Mouse (Mus musculus) liver, adult 2 months (tissue): ENCODE measurements around the gene Apbb2. TPM values are rescaled to one million over a fixed set of nuclear protein-coding genes. Genes with fewer than 3 reads are reported as not detected.

Source experiments
- DNase-seq: peaks from one replicate; pipeline ENCODE4 v3.0.0-alpha.2; 2011; ENCODE audit warnings: low read depth, low spot score; ENCODE audit errors: extremely low read depth
- H3K27ac ChIP-seq: fragments of 200-500 bp; replicated peaks from 2 replicates; pipeline ENCODE4 v1.5.1; 2012; ENCODE audit warnings: low read depth, mild to moderate bottlenecking, control low read depth, inconsistent platforms, low read length; ENCODE audit not compliant: insufficient read depth
- H3K27me3 ChIP-seq: fragments of 200-500 bp; 2 replicates; pipeline ENCODE4 v1.6.1; 2012; ENCODE audit warnings: mild to moderate bottlenecking, moderate library complexity, low read length, inconsistent platforms; ENCODE audit not compliant: control insufficient read depth, insufficient read depth
- H3K36me3 ChIP-seq: fragments of 200-500 bp; 2 replicates; pipeline ENCODE4 v1.6.1; 2012; ENCODE audit warnings: low read length, inconsistent platforms; ENCODE audit not compliant: control insufficient read depth, insufficient read depth
- H3K4me1 ChIP-seq: fragments of 200-500 bp; 2 replicates; pipeline ENCODE4 v1.6.1; 2011; ENCODE audit warnings: low read length; ENCODE audit not compliant: control insufficient read depth, insufficient read depth
- H3K4me3 ChIP-seq: fragments of 200-500 bp; 2 replicates; pipeline ENCODE4 v1.5.1; 2011; ENCODE audit warnings: low read depth, mild to moderate bottlenecking, control low read depth, low read length, moderate library complexity; ENCODE audit not compliant: insufficient read depth
- H3K79me2 ChIP-seq: fragments of 200-500 bp; 2 replicates; pipeline ENCODE4 v1.6.1; 2012; ENCODE audit warnings: inconsistent platforms, mild to moderate bottlenecking, low read length, moderate library complexity; ENCODE audit not compliant: control insufficient read depth, insufficient read depth
- H3K9ac ChIP-seq: fragments of 200-500 bp; 2 replicates; pipeline ENCODE4 v1.6.1; 2012; ENCODE audit warnings: low read depth, mild to moderate bottlenecking, control low read depth, inconsistent platforms, low read length
- CTCF ChIP-seq: fragments of 200-500 bp; IDR thresholded peaks from 2 replicates; pipeline ENCODE4 v1.5.1; 2011; ENCODE audit warnings: low read depth, low read length, control low read depth
- POLR2A ChIP-seq: fragments of 200-500 bp; IDR thresholded peaks from 2 replicates; pipeline ENCODE4 v1.6.1; 2011; ENCODE audit warnings: low read length, control low read depth; ENCODE audit not compliant: insufficient read depth; ENCODE audit errors: extremely low read depth
- WGBS: fragments of 180-500 bp; shearing (Covaris S2); methylation state at CpG from one replicate; pipeline ENCODE4 v1.1.7; 2018; 5-methylcytosine and 5-hydroxymethylcytosine counted together
- polyA plus RNA-seq: library from polyadenylated mRNA; depleted of rRNA; stranded (reverse); fragments of >200 nt; gene quantifications from 2 replicates; pipeline ENCODE4 v1.2.3, GENCODE M21; 2012
- total RNA-seq: library from RNA; depleted of rRNA; stranded (reverse); fragments of >200 nt; gene quantifications from 2 replicates; pipeline ENCODE4 v1.2.3, GENCODE M21; 2014

Apbb2 gene
- total and polyA plus RNA-seq, 2 experiments, result 1.4 to 5.3 TPM

DNA sequence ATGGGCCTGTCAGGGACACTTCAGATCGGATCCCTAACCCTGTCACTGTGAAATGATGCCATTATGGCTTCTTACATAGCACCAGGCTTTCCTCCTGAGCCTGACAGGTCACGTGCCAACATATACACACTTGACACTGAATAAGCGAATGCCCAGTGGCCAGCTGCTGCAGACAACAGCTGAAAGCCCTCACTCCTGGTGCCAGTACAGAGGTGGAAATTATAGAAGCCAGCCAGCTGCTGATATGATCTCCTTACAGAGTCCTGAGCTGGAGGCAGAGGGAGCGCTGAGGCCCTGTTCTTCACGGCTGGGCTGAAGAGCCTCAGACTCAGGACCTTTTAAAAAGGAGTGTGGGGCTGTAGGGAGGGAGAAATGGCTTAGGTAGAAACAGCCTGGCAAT is 234.5 kb downstream of the Apbb2 start:
- Histone ChIP-seq H3K27me3 (no peaks in the 10 kb centered on the region), H3K4me3 (no peak overlapping the region), H3K27ac (no peak overlapping the region), H3K79me2 (no peaks in the 10 kb centered on the region), H3K4me1 (peaks cover 2% of the 10 kb centered on the region; the same call in 1 of the 2 replicates), H3K36me3 (no peaks in the 10 kb centered on the region), H3K9ac (no peak overlapping the region)
- TF ChIP-seq POLR2A (no peak), CTCF (no peak)
- 98% methylated on average over 5 of the region's 5 CpGs for WGBS
- no peak for DNase-seq

- Histone ChIP-seq H3K36me3 (no peaks in the 10 kb centered on the region), H3K27ac (no peak overlapping the region), H3K4me3 (no peak overlapping the region), H3K9ac (no peak overlapping the region), H3K79me2 (no peaks in the 10 kb centered on the region), H3K4me1 (peaks cover 2% of the 10 kb centered on the region; the same call in 1 of the 2 replicates), H3K27me3 (no peaks in the 10 kb centered on the region)
- no peak for DNase-seq
- TF ChIP-seq POLR2A (no peak), CTCF (no peak)
- WGBS, result 86% methylated on average over 1 of the region's 1 CpGs
These were observed 236.5 kb downstream of the Apbb2 start for GRCm38 (mm10) chr5:66382111-66382510.

- no peaks in the 10 kb centered on the region for H3K36me3 ChIP-seq
- no peak for DNase-seq
- no peaks in the 10 kb centered on the region for H3K4me1 ChIP-seq
- H3K27ac ChIP-seq, result no peak overlapping the region
- H3K79me2 ChIP-seq, result no peaks in the 10 kb centered on the region
- no peaks in the 10 kb centered on the region for H3K27me3 ChIP-seq
- no peak overlapping the region for H3K4me3 ChIP-seq
- WGBS, result 97% methylated on average over 6 of the region's 6 CpGs
- TF ChIP-seq CTCF (no peak), POLR2A (no peak)
- H3K9ac ChIP-seq, result no peak overlapping the region
These were observed 239.6 kb downstream of the Apbb2 start for GRCm38 (mm10) chr5:66378968-66379367.

GRCm38 (mm10) chr5:66376589-66377270 is 241.9 kb downstream of the Apbb2 start:
- Histone ChIP-seq H3K27me3 (no peaks in the 10 kb centered on the region), H3K4me3 (no peak overlapping the region), H3K27ac (no peak overlapping the region), H3K79me2 (no peaks in the 10 kb centered on the region), H3K4me1 (no peaks in the 10 kb centered on the region), H3K9ac (no peak overlapping the region), H3K36me3 (no peaks in the 10 kb centered on the region)
- DNase-seq, result no peak
- WGBS, result 90% methylated on average over 14 of the region's 14 CpGs
- TF ChIP-seq CTCF (no peak), POLR2A (no peak)

GRCm38 (mm10) chr5:66374413-66374812 is 244.2 kb downstream of the Apbb2 start:
- Histone ChIP-seq H3K27me3 (no peaks in the 10 kb centered on the region), H3K4me1 (no peaks in the 10 kb centered on the region), H3K9ac (no peak overlapping the region), H3K4me3 (no peak overlapping the region), H3K79me2 (no peaks in the 10 kb centered on the region), H3K27ac (no peak overlapping the region), H3K36me3 (no peaks in the 10 kb centered on the region)
- TF ChIP-seq CTCF, result no peak
- TF ChIP-seq POLR2A, result no peak
- 98% methylated on average over 4 of the region's 4 CpGs for whole genome bisulfite sequencing
- no peak for DNase-seq

DNA sequence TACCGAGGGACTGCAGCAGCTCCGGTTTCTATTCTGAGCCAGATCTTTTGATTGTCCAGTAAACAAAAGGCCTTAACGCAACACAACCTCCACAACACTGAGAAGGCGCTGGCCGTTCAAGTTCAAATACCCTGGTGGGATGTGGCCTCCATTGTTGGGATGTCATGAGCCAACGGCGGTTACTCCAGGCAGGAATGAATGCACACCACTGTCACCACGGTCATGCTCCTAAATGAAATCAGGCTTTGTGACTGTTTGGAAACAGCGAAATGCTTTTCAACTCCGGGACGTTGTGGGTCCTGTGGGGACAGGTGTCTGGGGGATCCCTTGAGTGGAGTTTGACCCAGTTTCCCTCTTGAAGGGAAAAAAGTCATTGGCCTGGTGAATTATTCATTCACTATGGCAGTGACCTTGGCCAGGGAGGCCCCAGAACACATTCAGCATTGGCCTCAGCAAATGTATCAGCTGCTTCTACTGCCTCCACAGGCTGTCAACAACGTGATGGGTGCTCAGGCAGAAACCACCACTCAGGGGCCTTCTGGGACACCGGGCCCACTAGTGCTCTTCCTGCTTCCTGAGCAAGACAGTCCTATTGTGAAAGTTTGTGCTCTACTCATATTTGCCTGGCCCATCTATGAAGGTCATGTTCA is 244.9 kb downstream of the Apbb2 start:
- H3K4me3 ChIP-seq, result no peak overlapping the region
- H3K79me2 ChIP-seq, result no peaks in the 10 kb centered on the region
- no peaks in the 10 kb centered on the region for H3K27me3 ChIP-seq
- DNase-seq, result no peak
- no peak overlapping the region for H3K9ac ChIP-seq
- H3K36me3 ChIP-seq, result no peaks in the 10 kb centered on the region
- WGBS, result 74% methylated on average over 13 of the region's 13 CpGs
- no peak for TF ChIP-seq CTCF
- TF ChIP-seq POLR2A, result no peak
- no peaks in the 10 kb centered on the region for H3K4me1 ChIP-seq
- H3K27ac ChIP-seq, result no peak overlapping the region
